Mouse (Mus musculus) intestine, postnatal 0 days (tissue): ENCODE measurements around the gene Gm44502. TPM values are rescaled to one million over a fixed set of nuclear protein-coding genes. Genes with fewer than 3 reads are reported as not detected.
A peak's percentile ranks its signal among the peaks of the same experiment; 100 is the strongest.
"Not testable (repeated sequence)": the region's sequence is repeated elsewhere in the genome, so short reads cannot be mapped to it uniquely, and the experiment has no call there.

ENCODE experiments used
- ATAC-seq: fragments of 200-750 bp; cut with Nextera tagmentation; 2 replicates; pipeline ENCODE4 v1.8.0; 2017; ENCODE audit warnings: mild to moderate bottlenecking, moderate TSS enrichment, moderate library complexity
- H3K27ac ChIP-seq: fragments of 300-500 bp; sonication (generic); 2 replicates; pipeline ENCODE4 v1.5.1; 2014; ENCODE audit warnings: mild to moderate bottlenecking, low read depth, low read length, moderate library complexity
- H3K27me3 ChIP-seq: fragments of 300-500 bp; sonication (generic); replicated peaks from 2 replicates; pipeline ENCODE4 v1.6.1; 2014; ENCODE audit warnings: low read length, mixed read lengths; ENCODE audit not compliant: control insufficient read depth, insufficient read depth
- H3K36me3 ChIP-seq: fragments of 300-500 bp; sonication (generic); 2 replicates; pipeline ENCODE4 v1.6.1; 2014; ENCODE audit warnings: mild to moderate bottlenecking, moderate library complexity; ENCODE audit not compliant: control insufficient read depth, insufficient read depth
- H3K4me1 ChIP-seq: fragments of 300-500 bp; sonication (generic); replicated peaks from 2 replicates; pipeline ENCODE4 v1.6.1; 2014; ENCODE audit warnings: antibody characterized with exemption, low read length, mixed read lengths; ENCODE audit not compliant: control insufficient read depth, insufficient read depth
- H3K4me2 ChIP-seq: fragments of 300-500 bp; sonication (generic); replicated peaks from 2 replicates; pipeline ENCODE4 v1.6.1; 2014; ENCODE audit warnings: low read depth, mild to moderate bottlenecking, moderate library complexity
- H3K4me3 ChIP-seq: fragments of 300-500 bp; sonication (generic); 2 replicates; pipeline ENCODE4 v1.5.1; 2014; ENCODE audit warnings: low read depth, low read length
- H3K9ac ChIP-seq: fragments of 300-500 bp; sonication (generic); 2 replicates; pipeline ENCODE4 v1.6.1; 2014; ENCODE audit warnings: mild to moderate bottlenecking, low read depth, low read length
- H3K9me3 ChIP-seq: fragments of 300-500 bp; sonication (generic); 2 replicates; pipeline ENCODE4 v1.6.1; 2016; ENCODE audit warnings: mixed run types; ENCODE audit not compliant: control insufficient read depth
- CTCF ChIP-seq: sonication (generic); IDR thresholded peaks from 2 replicates; pipeline ENCODE4 v1.5.1; 2016; ENCODE audit warnings: low read depth, mild to moderate bottlenecking, control low read depth, antibody characterized with exemption, moderate library complexity
- WGBS: fragments of 180-500 bp; shearing (Covaris S2); extraction: QIAGEN DNeasy Blood & Tissue Kit; methylation state at CpG from one replicate; pipeline ENCODE4 v1.1.7; 2014; 5-methylcytosine and 5-hydroxymethylcytosine counted together
- polyA plus RNA-seq: library from polyadenylated mRNA; unstranded; fragments of >200 nt; fragmentation: Nextera tagmentation; extraction: Ambion mirVana; gene quantifications from 2 replicates; pipeline ENCODE4 v1.2.1, GENCODE M21; 2015

The Gm44502 gene
- polyA plus RNA-seq, 1 experiment from 2014 or later = not detected

DNA sequence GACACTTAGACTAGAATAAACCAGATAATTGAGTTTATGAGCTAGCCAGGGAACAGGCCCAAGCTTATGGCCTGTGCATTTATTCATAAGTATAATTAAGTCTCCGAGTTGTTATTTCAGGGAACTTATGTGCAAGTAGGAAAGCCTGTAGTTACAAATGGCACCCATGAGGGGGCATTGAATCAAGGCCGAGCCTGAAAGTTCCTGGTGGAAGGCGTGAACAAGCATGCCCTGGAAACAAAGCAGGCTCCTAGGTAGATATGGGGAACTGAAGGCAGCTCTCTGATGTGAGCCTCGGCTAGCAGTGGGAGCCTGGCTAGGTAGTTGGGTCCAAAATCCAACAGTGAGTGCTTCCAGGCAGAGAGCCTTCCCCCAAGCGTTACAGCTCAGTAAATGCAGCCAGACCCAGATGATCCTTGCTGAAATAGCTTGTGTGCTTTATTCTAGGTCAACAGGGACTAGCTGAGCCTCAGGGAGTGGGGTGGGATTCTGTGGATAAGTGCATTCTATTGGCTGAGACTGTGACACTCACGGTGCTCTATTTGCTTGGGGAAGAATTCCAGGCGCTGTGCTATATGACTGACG, 13.1 kb upstream of the Gm44502 start:
- no peak for ATAC-seq
- no peaks in the 10 kb centered on the region for H3K27me3 ChIP-seq
- TF ChIP-seq CTCF = peak; percentile 55
- WGBS = 36% methylated on average over 8 of the region's 8 CpGs
- H3K4me1 ChIP-seq = no peaks in the 10 kb centered on the region
- H3K27ac ChIP-seq = no peak overlapping the region
- H3K4me3 ChIP-seq = no peak overlapping the region
- no peaks in the 10 kb centered on the region for H3K36me3 ChIP-seq
- H3K4me2 ChIP-seq = no peak overlapping the region
- no peak overlapping the region for H3K9ac ChIP-seq
- H3K9me3 ChIP-seq = no peaks in the 10 kb centered on the region

DNA sequence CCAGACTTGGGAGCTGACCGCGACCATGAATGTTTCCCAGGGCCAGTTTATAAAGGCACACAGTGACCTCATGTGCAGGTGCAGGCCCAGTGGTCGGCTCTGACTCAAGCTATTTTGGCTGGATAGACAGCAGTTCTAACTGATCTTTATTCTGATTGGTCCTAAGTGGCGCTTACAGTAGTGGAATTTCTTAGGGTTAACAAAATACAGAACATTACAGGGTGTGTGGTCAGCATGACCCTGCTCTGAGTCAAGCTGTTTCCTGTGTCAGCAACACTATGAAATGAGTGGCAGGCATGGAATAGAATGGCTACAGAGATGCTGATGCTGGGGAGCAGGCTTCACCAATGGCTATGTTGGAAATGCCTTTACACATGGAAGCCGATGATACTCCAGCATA, 6.4 kb upstream of the Gm44502 start:
- Histone ChIP-seq H3K4me3 (no peak overlapping the region), H3K9ac (no peak overlapping the region), H3K27me3 (no peaks in the 10 kb centered on the region), H3K36me3 (no peaks in the 10 kb centered on the region), H3K4me1 (no peaks in the 10 kb centered on the region; the same call in 1 of the 2 replicates), H3K4me2 (no peak overlapping the region), H3K9me3 (no peaks in the 10 kb centered on the region), H3K27ac (no peak overlapping the region)
- no peak for ATAC-seq
- 86% methylated on average over 5 of the region's 5 CpGs for WGBS
- no peak for TF ChIP-seq CTCF

DNA sequence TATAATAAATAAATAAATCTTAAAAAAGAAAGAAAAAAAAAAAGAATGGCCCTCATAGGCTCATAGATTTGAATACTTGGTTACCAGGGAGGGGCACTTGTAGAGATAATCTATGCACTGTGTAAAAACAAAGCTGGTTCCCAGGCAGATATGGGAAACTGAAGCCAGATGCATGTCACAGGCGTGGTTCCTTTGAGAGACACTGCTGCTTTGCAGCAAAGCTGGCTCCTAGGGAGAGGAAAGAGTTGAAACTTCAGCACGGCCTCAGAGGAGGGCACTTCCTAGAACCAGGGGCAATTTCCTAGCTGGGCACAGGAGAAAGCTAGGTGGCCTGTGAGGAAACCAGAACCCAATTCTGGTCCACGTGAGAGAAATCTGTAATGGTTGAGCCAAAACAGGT, 4.6 kb upstream of the Gm44502 start:
- Histone ChIP-seq H3K9ac (no peak overlapping the region), H3K36me3 (no peaks in the 10 kb centered on the region), H3K27me3 (no peaks in the 10 kb centered on the region), H3K4me2 (no peak overlapping the region), H3K4me1 (no peaks in the 10 kb centered on the region; the same call in 1 of the 2 replicates), H3K27ac (no peak overlapping the region), H3K9me3 (no peaks in the 10 kb centered on the region), H3K4me3 (no peak overlapping the region)
- WGBS = 66% methylated on average over 3 of the region's 3 CpGs
- no peak for ATAC-seq
- TF ChIP-seq CTCF = no peak

DNA sequence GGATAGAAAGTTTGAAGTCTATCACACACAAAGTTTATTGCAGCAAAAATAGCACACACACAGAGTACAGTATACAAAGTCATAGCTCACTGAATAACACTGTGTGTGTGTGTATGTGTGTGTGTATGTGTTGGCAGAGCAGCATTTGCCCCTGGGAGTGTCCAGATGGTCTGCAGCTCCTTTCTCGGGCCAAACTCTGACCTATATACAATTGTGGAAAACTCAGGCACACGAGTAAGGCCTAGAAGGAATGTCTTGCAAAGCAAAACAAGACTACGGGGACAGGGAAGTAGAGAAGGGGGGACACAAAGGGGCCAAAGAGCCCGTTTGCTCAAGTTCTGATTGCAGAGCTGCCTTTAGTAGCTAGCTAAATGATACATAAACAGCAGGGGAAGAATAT, 3.5 kb upstream of the Gm44502 start:
- Histone ChIP-seq H3K36me3 (no peaks in the 10 kb centered on the region), H3K4me3 (no peak overlapping the region), H3K9me3 (no peaks in the 10 kb centered on the region), H3K4me1 (peaks cover 8% of the 10 kb centered on the region; the same call in 1 of the 2 replicates), H3K27ac (no peak overlapping the region), H3K9ac (no peak overlapping the region), H3K4me2 (no peak overlapping the region), H3K27me3 (no peaks in the 10 kb centered on the region)
- no peak for ATAC-seq
- 70% methylated on average over 4 of the region's 4 CpGs for WGBS
- TF ChIP-seq CTCF = no peak

DNA sequence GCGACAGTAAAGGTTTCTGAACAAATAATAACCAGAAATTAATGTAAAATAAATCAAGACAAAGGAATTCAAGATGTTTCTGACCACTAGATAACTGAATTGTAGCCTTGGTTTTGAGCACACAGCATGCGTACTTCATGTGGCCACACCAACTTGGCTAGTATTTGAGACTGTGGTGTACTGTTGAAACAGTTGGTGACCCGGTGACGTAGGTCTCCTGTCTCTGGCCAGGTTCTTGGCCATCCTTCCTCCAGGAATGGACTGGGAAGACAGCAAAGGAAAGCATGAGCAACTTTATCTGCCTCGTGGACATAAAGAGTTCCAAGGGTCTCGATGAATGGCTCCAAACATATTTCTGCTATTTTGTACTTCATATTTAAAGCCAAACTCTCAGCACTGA, 2.3 kb upstream of the Gm44502 start:
- no peaks in the 10 kb centered on the region for H3K27me3 ChIP-seq
- no peak overlapping the region for H3K27ac ChIP-seq
- no peaks in the 10 kb centered on the region for H3K9me3 ChIP-seq
- peaks cover 8% of the 10 kb centered on the region; the same call in 1 of the 2 replicates for H3K4me1 ChIP-seq
- peaks cover 9% of the 10 kb centered on the region for H3K36me3 ChIP-seq
- TF ChIP-seq CTCF = no peak
- no peak for ATAC-seq
- WGBS = 94% methylated on average over 6 of the region's 6 CpGs
- no peak overlapping the region for H3K9ac ChIP-seq
- no peak overlapping the region for H3K4me3 ChIP-seq
- H3K4me2 ChIP-seq = no peak overlapping the region

DNA sequence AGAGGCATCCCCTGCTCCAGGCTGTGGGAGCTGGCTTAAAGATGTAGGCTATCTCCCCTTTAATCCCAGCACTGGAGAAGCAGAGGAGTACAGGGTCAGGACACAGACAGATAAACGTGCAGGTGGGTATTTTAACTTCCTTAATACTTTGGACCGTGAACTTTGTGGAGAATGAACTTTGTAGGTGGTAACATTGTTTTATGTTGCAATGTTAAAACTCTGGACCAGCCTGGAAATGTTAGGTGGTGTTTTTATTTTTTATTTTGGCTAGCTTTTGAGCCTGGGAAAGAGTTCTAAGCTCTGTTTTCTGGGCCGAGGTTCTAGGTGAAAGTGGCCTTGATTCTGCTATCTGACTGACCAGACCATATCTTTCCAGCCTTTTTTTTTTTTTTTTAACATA, 1.8 kb upstream of the Gm44502 start:
- no peak overlapping the region for H3K9ac ChIP-seq
- H3K4me1 ChIP-seq = peaks cover 8% of the 10 kb centered on the region; the same call in 1 of the 2 replicates
- H3K36me3 ChIP-seq = peaks cover 14% of the 10 kb centered on the region
- no peaks in the 10 kb centered on the region for H3K9me3 ChIP-seq
- H3K27me3 ChIP-seq = no peaks in the 10 kb centered on the region
- ATAC-seq = no peak
- TF ChIP-seq CTCF = no peak
- WGBS = 44% methylated on average over 3 of the region's 3 CpGs
- no peak overlapping the region for H3K27ac ChIP-seq
- H3K4me3 ChIP-seq = no peak overlapping the region
- no peak overlapping the region for H3K4me2 ChIP-seq

DNA sequence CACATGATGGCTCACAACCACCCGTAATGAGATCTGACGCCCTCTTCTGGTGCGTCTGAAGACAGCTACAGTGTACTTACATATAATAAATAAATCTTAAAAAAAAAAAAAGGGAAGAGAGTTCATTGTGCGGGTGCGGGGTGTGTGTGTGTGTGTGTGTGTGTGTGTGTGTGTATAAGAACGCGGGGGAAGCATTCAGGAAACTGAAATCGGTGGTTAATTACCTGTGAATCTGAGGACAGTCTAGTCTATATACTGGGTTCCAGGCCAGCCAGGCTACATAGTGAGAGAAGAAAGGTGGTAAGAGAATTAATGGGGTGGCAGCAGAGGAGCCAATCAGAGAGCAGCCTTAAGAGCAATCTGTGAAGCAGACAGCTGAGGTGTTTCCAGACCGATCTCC, 1.3 kb upstream of the Gm44502 start:
- H3K4me2 ChIP-seq = peak overlapping the region; percentile 94; the same call in 1 of the 2 replicates
- H3K27ac ChIP-seq, H3K4me1 ChIP-seq, H3K4me3 ChIP-seq, H3K9me3 ChIP-seq, H3K27me3 ChIP-seq, H3K9ac ChIP-seq, ATAC-seq: not testable (repeated sequence)
- peaks cover 19% of the 10 kb centered on the region for H3K36me3 ChIP-seq
- WGBS = 79% methylated on average over 9 of the region's 9 CpGs
